ENCODE assay signal across 8 mouse cellular contexts in the genomic region with DNA sequence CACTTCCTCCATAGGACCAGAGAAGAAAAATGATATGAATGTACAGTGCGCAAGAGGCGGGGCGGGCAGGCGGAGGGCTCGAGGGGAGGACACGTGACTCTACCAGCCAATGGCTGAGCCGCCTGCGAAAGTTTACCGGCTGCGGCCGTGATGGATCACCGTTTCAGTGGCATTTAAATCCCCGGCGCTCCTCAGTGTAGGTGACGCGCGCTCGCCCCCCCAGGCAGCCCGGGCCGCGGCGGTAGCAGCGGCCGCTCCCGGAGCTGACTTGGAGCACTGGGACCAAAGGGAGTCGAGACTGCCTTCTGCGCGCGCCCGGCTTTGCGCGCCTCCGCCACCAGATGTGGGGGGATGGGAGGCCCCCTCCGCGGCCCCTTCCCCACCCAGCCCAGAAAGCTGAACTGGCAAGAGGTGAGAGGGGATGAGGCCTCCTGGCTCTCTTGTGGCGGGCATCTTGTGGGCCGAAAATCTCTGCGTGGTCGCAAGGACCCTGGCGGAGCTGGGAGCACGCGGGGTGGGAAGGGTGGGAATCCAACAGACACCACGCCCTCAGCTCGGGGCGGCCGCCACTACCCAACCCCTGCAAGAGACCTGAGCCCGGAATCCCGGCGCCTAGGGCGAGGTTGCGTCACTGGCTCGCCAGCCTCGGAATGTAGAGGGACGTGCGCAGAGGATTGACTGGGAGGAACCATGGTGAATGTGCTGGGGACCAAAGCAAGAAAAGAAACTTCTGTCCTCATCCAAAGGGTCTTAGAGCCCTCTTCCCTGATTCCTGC. TPM values are rescaled to one million over a fixed set of nuclear protein-coding genes. Genes with fewer than 3 reads are reported as not detected.
DNase-seq lines count a peak whose midpoint lies in the region; ATAC-seq and TF ChIP-seq lines count a peak whose summit lies in the region.

A gene (minus strand): TSS at position 42 of the 776 bp plus-strand sequence.

- H3K27ac ChIP-seq in forebrain, embryonic 10.5 days = no peak within 1 kb of the TSS
- peak within 1 kb of the TSS; percentile 52 for H3K27ac ChIP-seq in limb, embryonic 11.5 days (replicated peaks; ENCODE audit: low read depth, low read length)
- H3K27ac ChIP-seq in midbrain, embryonic 11.5 days (ENCODE audit: low read depth, low read length) = no peak within 1 kb of the TSS
- H3K27ac ChIP-seq in stomach, postnatal 0 days (replicated peaks) = peak within 1 kb of the TSS; percentile 92

- H3K9ac ChIP-seq in limb, embryonic 11.5 days (ENCODE audit: low read length) = peak within 1 kb of the TSS; percentile 51
- H3K9ac ChIP-seq in midbrain, embryonic 11.5 days (ENCODE audit: low read length) = no peak within 1 kb of the TSS
- peak within 1 kb of the TSS; percentile 78 for H3K9ac ChIP-seq in stomach, postnatal 0 days (ENCODE audit: low read length)

- peak; percentile 59 for DNase-seq in ovary, postnatal 36 days (ENCODE audit: low spot score)
- no peak for DNase-seq in ovary, postnatal 10 days (ENCODE audit: low spot score)
- peak; percentile 74 for DNase-seq in forebrain, embryonic 10.5 days (ENCODE audit: extremely low spot score, low spot score)
- peak; percentile 60 for DNase-seq in heart, postnatal 25 days (ENCODE audit: low spot score)
- DNase-seq in limb, embryonic 11.5 days (ENCODE audit: low spot score) = peak; percentile 88
- DNase-seq in midbrain, embryonic 11.5 days (ENCODE audit: low spot score, missing footprints) = peak; percentile 95
- DNase-seq in stomach, postnatal 0 days (ENCODE audit: low spot score) = peak; percentile 82

- under 1% methylated on average over 55 of the region's 55 CpGs for WGBS in forebrain, embryonic 10.5 days
- WGBS in limb, embryonic 11.5 days = under 1% methylated on average over 53 of the region's 55 CpGs
- under 1% methylated on average over 55 of the region's 55 CpGs for WGBS in midbrain, embryonic 11.5 days
- 1% methylated on average over 50 of the region's 55 CpGs for WGBS in stomach, postnatal 0 days

- peak; percentile 76 for ATAC-seq in limb, embryonic 11.5 days (ENCODE audit: insufficient number of reproducible peaks, low FRiP score, low TSS enrichment, low read depth)
- peak; percentile 71 for ATAC-seq in midbrain, embryonic 11.5 days (ENCODE audit: low FRiP score)
- ATAC-seq in stomach, postnatal 0 days (ENCODE audit: low FRiP score, low TSS enrichment) = peak; percentile 89
- ATAC-seq in cerebellum, adult (ENCODE audit: insufficient number of reproducible peaks, low FRiP score, low TSS enrichment) = no peak

- no peak for TF ChIP-seq CTCF in stomach, postnatal 0 days (IDR thresholded peaks at IDR 0.05; ENCODE audit: low read depth)

- H3K4me1 ChIP-seq in forebrain, embryonic 10.5 days = peaks cover 28% of the 10 kb centered on the region
- peaks cover 34% of the 10 kb centered on the region for H3K4me1 ChIP-seq in limb, embryonic 11.5 days (ENCODE audit: control insufficient read depth, insufficient read depth, low read length)
- H3K4me1 ChIP-seq in midbrain, embryonic 11.5 days (ENCODE audit: control insufficient read depth, insufficient read depth, low read length) = peaks cover 8% of the 10 kb centered on the region; the same call in 1 of the 2 replicates
- H3K4me1 ChIP-seq in stomach, postnatal 0 days (replicated peaks; ENCODE audit: control insufficient read depth, insufficient read depth) = no peaks in the 10 kb centered on the region

- H3K27me3 ChIP-seq in forebrain, embryonic 10.5 days (ENCODE audit: poor library complexity, severe bottlenecking) = peaks cover 100% of the 10 kb centered on the region
- H3K27me3 ChIP-seq in limb, embryonic 11.5 days (ENCODE audit: control insufficient read depth, insufficient read depth, low read length) = peaks cover 43% of the 10 kb centered on the region
- H3K27me3 ChIP-seq in midbrain, embryonic 11.5 days (ENCODE audit: control insufficient read depth, insufficient read depth, low read length) = peaks cover 97% of the 10 kb centered on the region
- no peaks in the 10 kb centered on the region; the same call in 1 of the 2 replicates for H3K27me3 ChIP-seq in stomach, postnatal 0 days (ENCODE audit: control insufficient read depth, insufficient read depth, low read length)

- H3K4me2 ChIP-seq in limb, embryonic 11.5 days (ENCODE audit: low read depth, severe bottlenecking) = peak within 1 kb of the TSS; percentile 97
- H3K4me2 ChIP-seq in midbrain, embryonic 11.5 days = peak within 1 kb of the TSS; percentile 73
- peak within 1 kb of the TSS; percentile 91 for H3K4me2 ChIP-seq in stomach, postnatal 0 days (replicated peaks; ENCODE audit: low read depth)

- H3K9me3 ChIP-seq in forebrain, embryonic 10.5 days = no peaks in the 10 kb centered on the region
- H3K9me3 ChIP-seq in limb, embryonic 11.5 days (ENCODE audit: control insufficient read depth, low read length) = no peaks in the 10 kb centered on the region
- no peaks in the 10 kb centered on the region for H3K9me3 ChIP-seq in midbrain, embryonic 11.5 days (ENCODE audit: control insufficient read depth, low read length)
- H3K9me3 ChIP-seq in stomach, postnatal 0 days (ENCODE audit: control insufficient read depth, low read length) = no peaks in the 10 kb centered on the region

- no peak for TF ChIP-seq EP300 in stomach, postnatal 0 days (optimal IDR thresholded peaks at IDR 0.05)

- peak within 1 kb of the TSS; percentile 69 for H3K4me3 ChIP-seq in forebrain, embryonic 10.5 days
- peak within 1 kb of the TSS; percentile 73 for H3K4me3 ChIP-seq in limb, embryonic 11.5 days (ENCODE audit: low read depth, low read length)
- H3K4me3 ChIP-seq in midbrain, embryonic 11.5 days (ENCODE audit: low read depth, low read length) = peak within 1 kb of the TSS; percentile 38
- H3K4me3 ChIP-seq in stomach, postnatal 0 days (ENCODE audit: low read depth, low read length) = peak within 1 kb of the TSS; percentile 70

- no peaks in the 10 kb centered on the region for H3K36me3 ChIP-seq in forebrain, embryonic 10.5 days (replicated peaks)
- H3K36me3 ChIP-seq in limb, embryonic 11.5 days (ENCODE audit: control insufficient read depth, insufficient read depth, low read length) = no peaks in the 10 kb centered on the region
- no peaks in the 10 kb centered on the region for H3K36me3 ChIP-seq in midbrain, embryonic 11.5 days (ENCODE audit: control insufficient read depth, insufficient read depth, low read length)
- no peaks in the 10 kb centered on the region for H3K36me3 ChIP-seq in stomach, postnatal 0 days (ENCODE audit: control insufficient read depth, insufficient read depth, low read length)

- intact Hi-C loops in heart, postnatal 25 days (cut with DNase I) = no loop called here

RNA-seq across cellular contexts. Expression of the gene that starts here (rescaled TPM):
- not detected in 2 replicates for polyA plus RNA-seq in forebrain, embryonic 10.5 days (2016; fragmentation: Nextera tagmentation; extraction: Ambion mirVana)
- under 1 TPM in 1 of 2 experiments, not detected in 1; 0.16 TPM for total RNA-seq in heart, postnatal 25 days (2021)
- 0.99 and 1.1 TPM in 2 replicates for polyA plus RNA-seq in limb, embryonic 11.5 days (2014; fragmentation: Nextera tagmentation; extraction: Ambion mirVana)
- 0.53 and 0.63 TPM in 2 replicates for polyA plus RNA-seq in midbrain, embryonic 11.5 days (2014; fragmentation: Nextera tagmentation; extraction: Ambion mirVana)
- polyA plus RNA-seq in stomach, postnatal 0 days (2015; fragmentation: Nextera tagmentation; extraction: Ambion mirVana) = 0.35 and 0.56 TPM in 2 replicates

Comparison
In these comparisons a context has a peak if more than half of its experiments do, and no peak if none do; other contexts are left out.
1. Peak in DNase-seq and H3K4me3 ChIP-seq in forebrain, embryonic 10.5 days; RNA of the gene not detected or under 1 TPM.
2. Peak in DNase-seq in heart, postnatal 25 days; RNA of the gene not detected or under 1 TPM.
3. Peak in DNase-seq, ATAC-seq, H3K4me3 ChIP-seq and H3K4me2 ChIP-seq in midbrain, embryonic 11.5 days; RNA of the gene not detected or under 1 TPM.
4. Peak in DNase-seq, ATAC-seq, H3K4me3 ChIP-seq, H3K27ac ChIP-seq, H3K9ac ChIP-seq and H3K4me2 ChIP-seq in stomach, postnatal 0 days; RNA of the gene not detected or under 1 TPM.